Mouse (Mus musculus) cerebellum, adult 9-11 months (tissue): Measurements from ENCODE around the gene Ninl.

Experiments used
- DNase-seq: peaks from one replicate; pipeline ENCODE4 v3.0.0; 2022

The Ninl gene

DNA sequence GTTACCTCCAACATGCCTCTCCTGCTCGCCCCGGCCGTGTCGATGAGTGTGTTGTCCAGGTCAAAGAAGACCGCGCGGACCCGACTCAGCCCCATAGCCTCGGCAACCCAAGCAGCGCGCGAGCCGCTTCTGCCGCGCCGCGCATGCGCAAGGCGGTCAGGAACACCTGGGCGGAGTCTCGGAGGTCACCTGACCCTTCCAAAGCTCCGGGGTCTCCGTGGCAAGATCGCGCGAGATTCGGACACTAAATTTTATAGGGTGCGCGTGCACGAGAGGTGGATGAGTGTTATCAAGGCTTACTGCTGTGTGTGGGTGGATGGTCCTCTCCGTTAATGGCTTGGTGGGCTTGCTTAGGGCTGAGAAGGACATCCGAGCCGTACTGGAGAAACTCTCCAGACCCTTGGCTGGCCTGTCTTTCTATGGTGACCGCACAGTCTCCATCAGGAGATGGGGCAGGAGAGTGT lies at the start of gene Ninl, which contains the start of gene Nanp:
Ninl (minus strand) TSS at position 151 of the 464 bp plus-strand sequence.
Nanp (minus strand) TSS at position 167 of the 464 bp plus-strand sequence.
- peak; percentile 96 for DNase-seq

DNA sequence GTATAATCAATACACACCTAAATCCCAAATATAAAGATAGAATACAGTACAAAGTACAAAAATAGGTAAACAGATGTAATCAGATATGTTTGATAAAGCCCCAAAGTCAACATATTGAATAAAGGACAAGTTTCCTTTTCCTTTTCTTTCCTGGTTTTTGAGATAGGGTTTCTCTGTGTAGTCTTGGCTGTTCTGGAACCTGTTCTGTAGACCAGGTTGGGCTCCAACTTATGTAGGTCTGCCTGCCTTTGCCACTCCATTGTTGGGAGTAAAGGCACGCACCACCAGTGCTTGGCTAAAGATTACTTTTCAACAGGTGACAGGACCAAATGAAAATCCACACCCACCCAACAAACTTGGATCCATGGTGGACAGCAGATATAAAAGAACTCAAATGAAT lies 17.5 kb upstream of the Ninl start:
- DNase-seq = no peak

DNA sequence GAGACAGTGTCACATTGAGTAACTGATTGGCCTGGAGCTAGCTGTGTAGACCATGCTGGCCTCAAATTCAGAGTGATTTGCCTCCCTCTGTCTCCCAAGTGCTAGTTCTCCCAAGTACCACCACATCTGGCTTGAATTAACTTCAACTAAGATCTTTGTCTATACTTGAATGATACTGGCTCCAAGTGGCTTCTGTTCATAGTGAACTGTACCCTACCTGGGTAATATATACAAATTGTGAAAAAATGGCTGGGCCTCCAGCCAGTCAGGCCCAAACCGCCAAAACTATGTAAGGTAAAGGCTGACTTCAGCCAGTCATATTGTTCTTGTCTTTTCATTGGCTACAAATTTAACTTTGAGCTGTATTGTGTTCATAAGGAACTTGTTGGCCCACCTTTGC lies 1.2 kb upstream of the Ninl start:
- no peak for DNase-seq

DNA sequence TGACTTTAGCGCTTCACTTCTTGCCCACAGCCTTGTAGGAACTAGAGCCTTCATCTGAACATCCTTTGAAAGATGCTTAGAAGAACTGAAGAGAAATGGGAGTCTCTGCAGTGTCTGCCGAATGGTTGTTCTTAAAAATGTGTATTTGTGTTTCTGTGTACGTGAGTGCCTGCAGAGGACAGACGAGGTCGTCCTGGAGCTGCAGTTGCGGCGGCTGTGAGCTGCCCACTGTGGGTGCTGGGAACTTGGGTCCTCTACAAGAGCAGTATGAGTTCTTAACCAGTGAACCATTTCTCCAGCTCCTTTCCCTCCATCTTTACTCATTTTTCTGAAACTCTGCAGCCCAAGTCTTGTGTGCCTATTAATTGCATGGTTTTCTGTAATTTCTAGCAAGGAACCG lies 544 bp upstream of the Ninl start:
- DNase-seq = peak; percentile 41

DNA sequence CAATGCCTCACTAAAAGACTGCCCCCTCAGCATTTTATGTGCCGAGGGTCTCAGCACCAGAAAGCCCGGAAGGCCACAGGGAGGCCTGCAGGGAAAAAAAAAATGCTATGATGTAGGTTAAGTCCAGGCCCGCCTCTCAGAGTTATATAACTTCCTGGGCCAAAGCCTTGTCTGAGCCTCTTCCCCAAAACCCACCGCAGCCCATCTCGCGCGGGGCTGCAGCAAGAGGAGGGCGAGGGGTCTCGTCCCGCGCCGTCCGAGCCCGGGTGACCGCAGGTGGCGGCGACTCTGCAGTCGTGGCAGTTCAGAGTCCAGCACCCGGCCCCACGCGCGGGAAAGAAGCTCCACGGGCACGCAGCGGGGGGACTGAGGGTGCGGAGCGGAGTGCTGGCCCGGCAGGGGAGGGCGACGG lies 365 bp downstream of the Ninl start:
- DNase-seq = no peak

DNA sequence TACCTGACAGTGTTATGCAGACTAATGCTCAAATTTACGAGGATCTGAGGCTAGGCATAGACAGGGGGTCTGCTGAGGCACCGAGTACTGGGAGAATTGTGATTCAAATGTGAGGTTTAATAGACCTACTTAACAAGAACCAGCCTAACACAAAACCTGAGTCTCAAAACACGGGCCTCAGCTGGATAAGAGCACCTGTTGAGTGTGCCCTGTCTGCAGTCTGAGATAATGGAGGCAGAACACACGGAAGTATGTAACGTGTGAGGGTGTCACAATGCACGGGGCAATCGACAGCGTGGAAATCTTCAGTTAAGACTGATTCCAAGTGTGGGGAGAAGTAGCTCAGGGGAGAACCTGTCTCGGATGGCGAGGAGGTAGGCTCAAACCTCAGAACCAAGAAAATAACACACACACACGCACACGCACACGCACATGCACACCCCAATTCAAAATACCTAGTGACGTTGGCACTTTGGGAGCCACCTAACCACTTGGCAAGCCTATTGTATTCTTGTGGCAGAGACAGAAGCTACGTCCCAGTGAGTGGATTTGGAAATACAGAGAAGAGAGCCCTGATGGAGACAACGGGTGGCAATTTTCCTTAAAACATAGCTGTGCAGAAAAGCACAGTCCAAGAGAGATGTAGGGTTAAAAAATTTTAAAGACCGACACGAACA lies 1.2 kb downstream of the Ninl start:
- peak; percentile 15 for DNase-seq

DNA sequence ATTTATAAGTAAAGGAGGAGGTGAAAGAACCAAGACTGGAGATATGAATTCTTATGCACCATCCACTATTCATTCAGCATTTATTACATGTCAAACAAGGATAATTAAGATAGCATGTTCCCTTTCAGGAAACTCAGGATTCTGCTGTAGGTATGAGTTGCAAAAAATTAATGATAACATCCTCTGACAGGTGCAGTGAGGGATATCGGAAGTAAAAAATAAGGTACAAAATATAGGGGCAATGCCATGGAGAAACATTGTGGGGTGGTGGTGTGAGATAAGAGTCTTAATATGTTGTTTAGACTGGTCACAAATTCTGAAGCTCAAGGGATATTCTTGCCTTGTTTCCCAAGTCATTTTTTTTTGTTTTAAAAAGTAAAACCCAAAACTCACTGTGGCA lies 1.9 kb downstream of the Ninl start:
- DNase-seq = no peak

DNA sequence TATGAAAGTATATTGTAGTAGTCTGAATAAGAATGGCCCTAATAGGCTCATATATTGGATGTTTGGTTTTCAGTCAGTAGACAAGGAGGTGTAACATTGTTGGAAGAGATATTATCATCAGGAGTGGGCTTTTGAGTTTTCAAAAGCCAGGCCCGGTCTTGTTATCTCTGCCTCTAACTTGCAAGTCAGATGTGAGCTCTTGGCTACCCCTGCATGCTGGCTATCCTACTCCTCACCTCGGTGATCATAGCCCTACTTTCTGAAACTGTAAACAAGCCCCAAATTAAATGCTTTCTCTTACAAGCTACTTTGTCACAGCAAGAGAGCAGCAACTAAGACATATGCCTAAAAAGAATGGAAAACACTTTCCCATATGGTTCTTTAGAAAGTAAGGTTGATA lies 2.5 kb downstream of the Ninl start:
- no peak for DNase-seq

DNA sequence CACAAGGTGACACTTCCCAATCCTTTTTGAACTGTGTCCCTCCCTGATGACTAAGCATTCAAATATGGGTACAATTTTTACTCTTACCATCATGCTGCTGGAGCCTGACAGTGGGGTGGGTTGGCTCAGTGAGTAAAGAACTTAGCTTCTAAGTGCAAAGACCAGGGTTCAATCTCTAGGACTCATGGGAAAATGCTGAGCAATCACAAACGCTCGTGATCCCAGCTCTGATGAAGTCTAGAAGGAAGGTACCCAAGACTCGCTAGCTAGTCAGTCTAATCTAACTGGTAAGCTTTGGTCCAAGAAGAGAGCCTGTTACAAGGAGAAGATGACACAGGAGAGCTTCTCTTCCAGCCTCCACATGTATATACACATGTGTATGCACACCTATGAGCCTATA lies 4.7 kb downstream of the Ninl start:
- DNase-seq = no peak

DNA sequence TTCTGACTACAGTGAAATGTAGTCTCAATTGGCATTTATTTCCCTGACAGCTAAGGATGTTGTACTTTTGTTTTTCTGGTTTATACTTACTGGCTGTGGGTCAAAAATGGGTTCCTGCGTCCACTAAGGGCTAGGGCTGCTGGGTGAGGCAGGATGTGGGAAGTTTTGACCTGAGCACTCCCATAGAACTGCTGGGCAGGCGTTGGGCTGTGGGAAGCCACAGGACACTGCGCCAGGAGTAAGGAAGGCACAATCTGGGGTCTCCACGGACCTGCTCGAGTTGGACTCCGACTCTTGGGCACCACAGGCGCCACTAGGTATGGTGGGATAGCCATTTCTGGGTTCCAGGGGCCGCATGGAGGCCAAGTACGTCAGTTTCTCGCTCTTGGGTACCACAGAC lies 18.0 kb downstream of the Ninl start:
- no peak for DNase-seq

DNA sequence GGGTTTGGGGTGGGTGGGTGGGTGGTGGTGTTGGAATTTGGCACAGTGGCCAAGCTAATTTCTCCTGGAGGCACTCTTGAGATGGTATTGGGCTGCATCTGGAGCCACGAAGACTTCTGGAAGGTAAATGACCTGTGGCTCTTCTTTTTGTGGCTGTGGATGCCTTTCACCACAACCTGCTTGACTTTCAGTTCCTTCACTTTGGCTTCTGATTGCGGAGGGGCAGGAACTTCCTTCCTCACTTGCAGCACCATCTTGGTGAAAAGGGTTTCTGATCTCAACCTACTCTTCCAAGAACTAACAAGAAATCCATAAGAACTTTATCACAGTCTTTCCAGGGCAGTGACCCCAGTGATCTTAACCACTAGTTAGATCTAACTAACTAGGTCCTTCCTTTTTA lies 23.9 kb downstream of the Ninl start:
- DNase-seq = no peak

DNA sequence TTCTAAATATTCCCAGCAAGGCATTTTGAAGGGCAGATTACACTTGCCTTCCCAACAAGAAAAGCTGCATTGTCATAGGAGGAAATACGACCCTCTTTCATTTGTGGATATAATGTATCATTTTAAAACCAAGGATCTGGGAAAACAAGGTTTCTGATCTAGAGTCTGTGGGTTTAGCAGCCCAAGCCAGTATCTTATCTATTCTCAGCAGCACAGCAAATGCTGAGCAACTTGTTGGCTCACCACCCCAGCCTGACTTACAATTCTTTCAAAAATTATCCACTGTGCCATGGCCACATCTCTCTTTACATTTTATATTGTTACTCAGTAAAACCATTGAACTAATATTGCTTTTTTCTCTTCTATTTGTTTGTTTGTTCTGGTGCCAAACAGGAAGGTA lies 27.9 kb downstream of the Ninl start:
- DNase-seq = no peak

DNA sequence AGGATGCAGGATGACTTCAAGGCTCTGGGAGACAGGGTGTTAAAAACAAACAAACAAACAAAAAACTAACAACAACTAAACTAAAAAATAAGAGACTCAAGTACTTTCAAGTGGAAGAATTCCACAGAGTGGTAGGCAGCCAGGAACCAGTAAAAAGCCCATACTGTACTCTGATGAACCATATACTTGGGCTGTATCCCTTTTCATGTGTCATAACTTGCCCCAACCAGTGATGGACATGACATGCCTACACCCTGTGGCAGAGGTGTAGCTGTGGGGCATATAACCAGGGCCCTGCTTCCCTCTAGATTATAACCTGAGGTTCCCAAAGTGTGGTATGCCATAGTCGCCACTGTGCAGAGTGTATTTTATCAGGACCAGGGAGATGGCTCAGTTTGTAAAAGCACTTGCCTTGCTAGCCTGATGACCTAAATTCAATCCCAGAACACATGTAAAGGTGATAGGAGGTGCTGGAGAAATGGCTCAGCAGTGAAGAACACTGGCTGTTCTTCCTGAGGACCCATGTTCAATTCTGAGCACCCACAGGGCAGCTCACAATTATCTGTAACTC lies 29.6 kb downstream of the Ninl start:
- no peak for DNase-seq

DNA sequence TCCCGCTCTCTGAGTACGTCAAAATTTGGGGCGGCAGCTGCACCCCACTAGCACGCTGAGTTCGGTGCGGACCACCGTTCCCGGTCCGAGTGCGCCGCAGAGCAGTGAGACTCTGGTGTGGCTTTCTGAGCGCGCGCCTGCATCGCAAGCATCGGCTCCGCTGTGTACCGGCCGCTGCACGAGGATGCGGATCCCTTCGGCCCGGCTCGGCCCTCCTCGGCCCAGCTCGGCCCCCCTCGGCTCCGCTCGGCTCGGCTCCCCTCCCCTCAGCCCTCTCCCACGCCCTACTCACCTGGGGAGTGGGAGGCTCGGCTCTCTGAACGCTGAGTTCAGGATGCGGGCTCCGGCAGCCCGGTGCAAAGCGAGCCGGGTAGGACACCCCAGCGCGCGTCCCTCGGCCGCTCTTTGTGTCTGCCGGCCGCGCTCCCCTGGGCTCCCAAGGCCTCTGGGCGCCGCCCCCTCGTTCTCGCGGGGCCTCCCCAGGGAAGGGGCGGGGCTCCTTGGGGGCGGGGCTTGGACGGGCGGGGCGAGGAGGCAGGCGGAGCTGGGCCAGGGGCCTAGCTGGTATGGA lies 30.2 kb downstream of the Ninl start:
- peak; percentile 32 for DNase-seq

DNA sequence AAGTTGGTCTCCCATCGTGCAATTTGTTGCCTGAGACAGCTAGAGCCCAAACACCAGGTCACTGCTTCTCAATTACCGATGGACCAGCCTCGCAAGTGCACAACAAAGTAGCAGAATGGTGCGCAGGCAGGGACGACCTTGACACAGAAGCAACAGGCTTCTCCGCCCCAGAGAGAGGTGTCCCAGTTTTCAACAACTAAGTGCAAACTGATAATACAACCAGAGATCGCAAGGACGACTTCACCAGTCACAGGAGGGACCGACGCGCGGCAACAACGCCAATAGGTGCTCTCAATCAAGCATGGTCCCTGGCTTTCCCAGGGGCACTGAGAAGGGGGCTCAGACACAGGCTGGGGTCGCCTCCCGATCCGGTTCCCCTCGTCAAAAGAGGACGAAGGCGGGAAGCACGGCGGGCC lies 30.7 kb downstream of the Ninl start:
- no peak for DNase-seq

DNA sequence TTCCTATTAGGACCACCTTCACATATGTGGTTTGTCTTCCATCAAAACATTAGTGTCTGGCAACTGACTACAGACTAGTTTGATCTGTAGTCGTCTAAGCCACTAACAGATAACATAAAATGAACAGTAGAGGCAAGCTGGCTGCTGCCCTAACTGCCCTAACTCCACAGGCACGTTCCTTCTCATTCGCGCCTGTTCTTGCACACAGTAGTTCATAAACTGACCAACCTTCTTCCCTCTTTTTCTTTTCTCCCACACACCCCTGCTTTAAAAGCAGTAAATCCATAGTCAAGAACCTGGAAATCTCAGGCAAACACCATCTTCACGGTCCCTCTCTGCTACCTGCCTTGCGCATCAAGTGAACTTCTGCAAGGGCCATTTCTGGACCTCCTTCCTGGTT lies 31.2 kb downstream of the Ninl start:
- no peak for DNase-seq

DNA sequence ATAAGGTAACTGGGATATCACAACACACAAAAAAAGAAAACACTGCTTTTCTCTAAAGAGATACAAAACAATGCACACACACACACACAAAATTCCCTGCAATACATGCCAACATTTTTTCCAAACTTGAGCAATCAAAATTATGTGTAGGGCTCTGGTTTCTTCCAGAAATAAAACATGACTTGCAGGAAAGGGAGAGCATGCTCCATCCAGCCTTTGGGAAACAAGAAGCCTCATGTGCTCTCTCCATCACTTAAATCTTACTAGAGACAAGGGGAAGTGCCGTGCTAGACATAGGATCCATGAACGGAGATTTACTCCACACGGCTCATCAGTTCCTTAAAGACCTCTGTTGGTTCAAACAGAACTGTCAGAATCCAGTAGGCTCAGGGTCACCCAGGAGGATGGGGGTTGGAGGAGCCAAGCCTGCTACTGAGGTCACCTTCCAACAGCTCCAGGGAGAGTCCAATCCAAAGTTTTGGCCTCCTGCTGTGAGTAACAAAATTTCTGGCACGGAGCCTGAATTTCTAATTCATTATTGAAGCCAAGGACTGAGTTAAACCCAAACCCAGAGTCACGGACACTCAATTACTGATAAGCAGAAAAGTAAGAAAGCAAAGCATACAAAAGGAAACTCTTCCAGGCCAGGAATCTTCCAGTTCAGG lies 32.8 kb downstream of the Ninl start:
- DNase-seq = no peak

DNA sequence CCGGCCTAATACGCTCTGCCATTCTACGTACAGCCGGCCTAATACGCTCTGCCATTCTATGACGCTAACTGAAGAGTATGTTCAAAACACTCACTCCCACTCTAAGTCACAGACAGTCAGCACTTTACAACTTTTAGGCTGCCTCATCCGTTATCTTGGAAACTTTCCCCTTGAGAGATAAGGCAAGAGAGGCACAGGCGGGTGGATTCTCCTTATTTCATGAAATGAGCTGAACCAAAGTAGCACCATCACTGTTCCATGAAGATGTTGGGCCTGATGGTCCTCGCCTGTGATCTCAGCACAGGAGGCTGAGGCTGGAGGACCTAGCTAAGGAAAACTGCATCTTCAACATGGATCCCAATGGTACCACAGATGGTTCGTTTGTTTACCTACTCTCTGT lies 34.8 kb downstream of the Ninl start:
- DNase-seq = no peak

DNA sequence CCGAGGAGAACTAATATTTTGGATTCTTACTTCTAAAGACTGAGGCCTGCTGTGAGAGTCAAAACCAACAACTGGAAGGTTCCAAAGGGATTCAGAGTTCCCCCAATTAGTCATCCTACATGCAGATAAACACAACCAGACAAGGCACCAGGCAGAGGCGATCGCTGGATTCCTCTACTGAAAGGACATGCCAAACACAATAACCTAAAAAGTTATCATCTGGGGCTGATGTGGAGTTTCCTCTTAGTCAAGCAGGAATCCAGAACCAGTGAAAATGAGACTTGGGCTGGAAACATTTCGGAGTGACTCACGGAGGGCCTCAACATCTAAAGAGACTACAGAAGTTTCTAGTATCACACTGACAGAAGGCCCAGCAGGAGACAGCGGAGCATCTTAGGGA lies 35.4 kb downstream of the Ninl start:
- DNase-seq = no peak

DNA sequence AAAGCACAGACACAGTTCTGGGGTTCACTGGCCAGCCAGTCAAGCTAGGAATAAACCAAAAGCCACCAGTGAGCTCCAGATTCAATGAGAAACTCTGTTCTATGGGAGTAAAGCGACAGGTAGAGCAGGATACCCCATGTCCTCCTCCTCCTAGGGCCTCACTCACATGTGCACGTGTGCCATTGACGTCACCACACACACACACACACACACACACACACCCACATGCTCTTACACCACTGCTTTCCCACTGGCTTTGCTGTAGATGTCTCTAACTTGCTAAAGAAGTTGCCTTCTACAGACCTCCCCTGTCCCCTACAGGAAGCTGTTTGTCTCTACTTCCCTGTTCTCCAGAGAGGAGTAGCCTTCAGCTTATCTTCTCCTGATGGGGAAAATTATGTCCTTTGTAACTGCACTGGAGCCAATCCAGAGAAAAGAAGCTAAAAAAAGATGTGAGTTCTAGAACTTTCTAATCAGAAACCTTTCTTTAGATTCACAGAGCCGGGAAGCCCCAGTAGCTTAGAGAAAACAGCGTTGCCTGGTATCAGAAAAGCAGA lies 37.5 kb downstream of the Ninl start:
- DNase-seq = no peak

DNA sequence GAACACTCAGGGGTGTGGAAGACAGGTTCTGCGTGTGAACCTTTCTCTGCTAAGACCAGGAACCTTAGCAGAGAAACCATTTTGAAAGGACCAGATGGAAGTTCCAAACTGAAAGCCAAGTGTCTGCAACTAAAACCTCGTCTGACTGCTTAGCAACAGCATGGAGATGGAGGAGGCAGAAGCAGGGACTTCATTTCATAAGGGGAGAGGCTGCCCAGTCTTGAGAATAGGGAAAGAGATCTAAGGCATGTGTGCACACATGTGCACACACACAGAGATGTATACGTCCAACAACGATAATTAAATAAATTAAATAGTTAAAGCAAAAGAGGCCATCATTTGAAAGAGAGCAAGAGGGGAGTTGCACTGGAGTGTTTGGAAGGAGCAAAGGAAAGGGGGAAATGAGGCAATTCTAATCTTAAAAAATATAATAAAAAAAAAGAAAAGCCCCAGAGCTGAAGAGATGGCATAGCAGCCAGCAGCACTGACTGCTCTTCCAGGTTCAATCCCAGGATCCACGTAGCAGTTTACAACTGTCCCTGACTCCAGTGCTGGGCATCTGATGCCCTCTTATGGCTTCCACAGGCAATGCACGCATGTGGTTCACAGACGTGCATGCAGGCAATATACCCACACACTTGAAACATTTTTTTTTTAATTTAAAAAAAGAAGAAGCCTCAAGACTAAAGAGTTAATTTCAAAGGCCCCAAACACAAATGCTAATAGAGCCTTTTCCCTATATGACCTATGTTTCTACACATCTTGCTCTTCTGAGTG lies 38.6 kb downstream of the Ninl start:
- DNase-seq = peak; percentile 43

DNA sequence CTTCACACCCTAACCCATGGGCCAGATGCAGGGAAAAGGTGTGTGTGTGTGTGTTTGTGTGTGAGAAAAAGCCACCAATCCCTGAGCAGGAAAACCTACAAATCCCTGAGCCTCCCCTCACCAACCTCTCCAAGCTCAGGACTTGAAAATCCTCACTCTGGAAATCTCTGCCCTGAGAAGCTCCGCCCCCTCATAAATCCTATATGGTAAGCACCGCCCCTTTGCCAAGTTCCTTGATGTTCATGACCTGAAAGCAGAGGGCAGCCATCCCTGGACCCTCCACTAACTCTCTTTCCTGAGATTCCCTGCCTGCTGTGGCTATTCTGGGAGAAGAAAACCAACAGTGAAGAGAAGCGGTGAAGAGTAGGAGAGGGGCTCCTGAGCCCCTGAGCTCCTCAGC lies 40.2 kb downstream of the Ninl start:
- DNase-seq = no peak

DNA sequence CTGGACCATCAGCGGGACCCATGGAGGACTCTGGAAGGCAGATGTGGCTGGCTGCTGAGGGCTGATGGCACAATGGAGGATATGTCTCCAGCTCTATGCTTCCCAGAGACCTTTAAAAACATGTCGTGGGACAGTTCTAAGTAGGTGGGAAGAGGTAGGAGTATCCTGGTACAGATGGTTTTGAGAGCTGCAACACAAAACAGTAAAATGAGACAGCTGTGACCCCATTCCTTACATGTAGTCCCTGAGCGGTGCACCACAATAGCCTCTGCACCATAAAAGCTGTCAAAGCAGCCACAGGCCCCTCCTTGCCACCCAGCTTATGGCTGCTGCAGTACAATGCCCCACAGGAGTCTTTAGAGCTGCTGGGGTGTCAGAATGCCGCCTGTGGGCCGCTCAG lies 41.6 kb downstream of the Ninl start:
- no peak for DNase-seq
